Mouse (Mus musculus): ENCODE data around the gene Usp35. TPM values are rescaled to one million over a fixed set of nuclear protein-coding genes. Genes with fewer than 3 reads are reported as not detected.

The Usp35 gene
- polyA plus RNA-seq, 1 experiment, result 19.1 TPM

DNA sequence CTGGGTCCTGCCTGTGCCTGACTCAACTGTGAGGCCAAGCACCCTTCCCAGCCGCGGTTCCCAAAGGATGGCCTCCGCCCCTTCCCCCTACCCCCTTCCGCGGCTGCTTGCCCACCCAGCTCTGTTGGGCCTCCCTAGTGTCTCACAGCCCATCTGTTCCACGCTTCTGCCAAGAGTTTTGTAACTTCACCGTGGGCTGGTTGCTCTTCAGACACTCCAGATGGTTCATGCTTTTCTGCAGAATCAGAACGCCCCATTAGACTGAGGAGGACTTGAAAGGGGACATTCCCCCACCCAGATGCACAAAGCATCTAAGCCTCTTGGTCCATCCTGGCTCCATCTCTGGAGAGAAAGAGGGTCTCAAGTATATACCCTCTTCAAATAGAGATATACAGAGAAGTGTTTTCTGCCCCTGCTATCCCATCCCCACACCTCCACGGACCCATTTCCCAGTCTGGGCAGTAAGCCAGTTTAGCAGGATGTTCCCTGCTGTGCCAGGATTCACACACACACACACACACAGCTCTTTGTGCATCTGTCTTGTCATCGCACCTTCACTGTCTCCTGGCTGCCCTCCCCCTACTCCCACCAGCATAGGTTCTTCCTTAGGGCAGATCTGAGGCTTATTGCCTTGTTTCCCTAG lies 13.5 kb upstream of the Usp35 start:
- Histone ChIP-seq H3K4me1 (ENCODE audit: control insufficient read depth, insufficient read depth, low read length) (peaks cover 24% of the 10 kb centered on the region), H3K27ac (ENCODE audit: insufficient read depth, low read length) (no peak overlapping the region), H3K27me3 (ENCODE audit: control insufficient read depth, insufficient read depth, low read length) (no peaks in the 10 kb centered on the region), H3K4me3 (replicated peaks; ENCODE audit: insufficient read depth, low read depth, low read length) (no peak overlapping the region)
- WGBS, result 7% methylated on average over 10 of the region's 10 CpGs
- TF ChIP-seq CTCF (IDR thresholded peaks at IDR 0.05; ENCODE audit: borderline replicate concordance, insufficient read depth, low read depth, low read length) (no peak), POLR2A (IDR thresholded peaks at IDR 0.05; ENCODE audit: borderline replicate concordance, insufficient read depth, low read length) (no peak)
- peak; percentile 59 to 74 for DNase-seq

GRCm38 (mm10) chr7:97344655-97345054 lies 12.8 kb upstream of the Usp35 start:
- Histone ChIP-seq H3K27ac (ENCODE audit: insufficient read depth, low read length) (no peak overlapping the region), H3K4me1 (ENCODE audit: control insufficient read depth, insufficient read depth, low read length) (peaks cover 24% of the 10 kb centered on the region), H3K27me3 (ENCODE audit: control insufficient read depth, insufficient read depth, low read length) (no peaks in the 10 kb centered on the region), H3K4me3 (replicated peaks; ENCODE audit: insufficient read depth, low read depth, low read length) (no peak overlapping the region)
- TF ChIP-seq POLR2A (IDR thresholded peaks at IDR 0.05; ENCODE audit: borderline replicate concordance, insufficient read depth, low read length) (no peak), CTCF (IDR thresholded peaks at IDR 0.05; ENCODE audit: borderline replicate concordance, insufficient read depth, low read depth, low read length) (no peak)
- no peak for DNase-seq
- 79% methylated on average over 2 of the region's 2 CpGs for WGBS

- WGBS, result 70% methylated on average over 2 of the region's 2 CpGs
- Histone ChIP-seq H3K27ac (ENCODE audit: insufficient read depth, low read length) (no peak overlapping the region), H3K4me1 (ENCODE audit: control insufficient read depth, insufficient read depth, low read length) (peaks cover 30% of the 10 kb centered on the region), H3K4me3 (replicated peaks; ENCODE audit: insufficient read depth, low read depth, low read length) (no peak overlapping the region), H3K27me3 (ENCODE audit: control insufficient read depth, insufficient read depth, low read length) (no peaks in the 10 kb centered on the region)
- TF ChIP-seq POLR2A (IDR thresholded peaks at IDR 0.05; ENCODE audit: borderline replicate concordance, insufficient read depth, low read length), result no peak
- TF ChIP-seq CTCF (IDR thresholded peaks at IDR 0.05; ENCODE audit: borderline replicate concordance, insufficient read depth, low read depth, low read length), result no peak
- peak in 1 of 2 experiments; percentile 3 for DNase-seq
These were observed 11.1 kb upstream of the Usp35 start for GRCm38 (mm10) chr7:97342961-97343360.

DNA sequence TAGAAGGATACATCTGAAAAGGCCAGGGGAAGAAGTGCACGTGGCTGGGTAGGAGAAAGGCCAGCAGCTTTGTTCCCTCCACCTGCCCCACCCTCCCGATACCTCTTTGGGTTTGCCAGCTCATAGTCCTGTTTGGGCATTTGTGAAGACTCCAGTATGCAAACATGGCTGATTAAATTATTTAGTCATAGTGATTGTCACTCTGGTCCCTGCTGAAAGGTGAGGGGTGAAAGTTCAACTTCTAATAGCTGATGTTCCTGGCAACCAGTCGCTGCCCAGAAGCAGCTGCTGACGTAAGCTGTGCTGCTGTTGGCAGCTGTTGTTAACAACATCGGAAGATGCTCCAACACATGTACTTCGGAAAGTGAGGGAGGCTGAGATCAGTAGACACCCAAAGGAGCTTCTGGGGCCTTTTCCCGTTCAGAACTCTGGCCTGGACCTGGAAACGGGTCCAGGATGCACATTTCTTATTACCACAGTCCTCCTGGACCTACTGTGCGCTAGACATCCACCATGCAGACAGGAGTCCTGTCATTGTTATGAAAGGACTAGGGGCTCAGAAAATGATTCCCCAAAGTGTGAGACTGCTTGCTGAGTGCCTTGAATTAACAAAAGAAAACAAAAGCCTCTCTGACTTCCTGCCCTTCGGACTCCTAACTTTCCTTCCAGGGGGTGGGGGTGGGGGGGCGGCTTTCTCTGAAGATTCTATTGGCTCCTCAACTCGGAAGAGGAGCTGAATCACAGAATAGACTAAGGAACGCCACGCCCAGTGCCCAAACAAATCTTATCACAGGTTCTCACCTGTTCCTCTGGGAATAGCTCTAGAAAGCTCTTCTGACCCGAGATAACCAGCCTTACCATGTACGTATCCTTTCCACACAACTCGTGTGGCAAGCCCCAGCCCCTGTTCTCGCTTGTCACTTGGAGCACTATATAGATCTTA lies 9.4 kb upstream of the Usp35 start:
- Histone ChIP-seq H3K4me3 (replicated peaks; ENCODE audit: insufficient read depth, low read depth, low read length) (no peak overlapping the region), H3K4me1 (ENCODE audit: control insufficient read depth, insufficient read depth, low read length) (peaks cover 30% of the 10 kb centered on the region), H3K27me3 (ENCODE audit: control insufficient read depth, insufficient read depth, low read length) (no peaks in the 10 kb centered on the region), H3K27ac (ENCODE audit: insufficient read depth, low read length) (no peak overlapping the region)
- TF ChIP-seq CTCF (IDR thresholded peaks at IDR 0.05; ENCODE audit: borderline replicate concordance, insufficient read depth, low read depth, low read length) (no peak), POLR2A (IDR thresholded peaks at IDR 0.05; ENCODE audit: borderline replicate concordance, insufficient read depth, low read length) (no peak)
- DNase-seq, result peak in 1 of 2 experiments; percentile 1
- 79% methylated on average over 18 of the region's 18 CpGs for WGBS

DNA sequence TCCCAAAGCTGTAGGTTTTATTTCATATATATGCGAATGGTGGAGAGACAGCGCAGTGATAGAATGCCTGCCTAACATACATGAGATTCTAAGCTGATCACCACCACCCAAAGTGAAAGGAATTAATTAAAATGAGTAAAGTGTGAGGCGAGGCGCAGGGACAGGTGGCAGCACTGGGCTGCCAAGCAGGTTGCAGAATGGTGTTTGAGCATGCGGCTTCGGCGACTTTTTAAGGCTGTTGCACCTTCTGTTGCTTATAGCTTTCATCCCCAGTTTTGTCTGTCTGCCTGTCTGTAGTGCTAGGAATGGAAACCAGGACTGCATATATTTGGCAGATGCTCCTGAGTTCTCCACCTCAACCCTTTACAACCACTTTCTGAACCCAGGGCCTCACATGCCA lies 7.8 kb upstream of the Usp35 start:
- Histone ChIP-seq H3K27ac (ENCODE audit: insufficient read depth, low read length) (no peak overlapping the region), H3K27me3 (ENCODE audit: control insufficient read depth, insufficient read depth, low read length) (no peaks in the 10 kb centered on the region), H3K4me1 (ENCODE audit: control insufficient read depth, insufficient read depth, low read length) (peaks cover 16% of the 10 kb centered on the region; the same call in 1 of the 2 replicates), H3K4me3 (replicated peaks; ENCODE audit: insufficient read depth, low read depth, low read length) (no peak overlapping the region)
- 39% methylated on average over 7 of the region's 7 CpGs for WGBS
- peak in 1 of 2 experiments; percentile 49 for DNase-seq
- no peak for TF ChIP-seq POLR2A (IDR thresholded peaks at IDR 0.05; ENCODE audit: borderline replicate concordance, insufficient read depth, low read length)
- TF ChIP-seq CTCF (IDR thresholded peaks at IDR 0.05; ENCODE audit: borderline replicate concordance, insufficient read depth, low read depth, low read length), result peak; percentile 55; the same call in 1 of the 2 replicates

DNA sequence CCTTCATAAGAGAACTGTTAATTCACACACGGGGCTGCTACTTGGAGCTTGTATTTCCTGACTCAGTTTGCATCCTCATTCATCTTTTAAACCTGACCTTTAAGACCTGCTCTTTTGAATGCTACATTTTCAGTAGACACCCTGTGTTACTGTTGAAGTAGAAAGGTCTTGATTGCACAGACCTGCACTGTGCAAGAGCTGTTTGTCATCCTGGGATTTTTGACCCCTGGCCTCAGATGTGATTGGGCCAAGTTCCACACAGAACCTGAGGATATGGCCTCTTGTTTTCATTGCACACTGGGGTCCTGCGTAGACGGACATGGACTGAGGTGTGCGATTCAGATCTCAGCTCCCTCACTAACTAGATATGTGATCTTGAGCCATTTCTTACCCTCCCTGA lies 6.8 kb upstream of the Usp35 start:
- whole genome bisulfite sequencing, result 92% methylated on average over 4 of the region's 4 CpGs
- Histone ChIP-seq H3K4me1 (ENCODE audit: control insufficient read depth, insufficient read depth, low read length) (peaks cover 17% of the 10 kb centered on the region), H3K27ac (ENCODE audit: insufficient read depth, low read length) (no peak overlapping the region), H3K27me3 (ENCODE audit: control insufficient read depth, insufficient read depth, low read length) (no peaks in the 10 kb centered on the region), H3K4me3 (replicated peaks; ENCODE audit: insufficient read depth, low read depth, low read length) (no peak overlapping the region)
- DNase-seq, result no peak
- no peak for TF ChIP-seq CTCF (IDR thresholded peaks at IDR 0.05; ENCODE audit: borderline replicate concordance, insufficient read depth, low read depth, low read length)
- no peak for TF ChIP-seq POLR2A (IDR thresholded peaks at IDR 0.05; ENCODE audit: borderline replicate concordance, insufficient read depth, low read length)

DNA sequence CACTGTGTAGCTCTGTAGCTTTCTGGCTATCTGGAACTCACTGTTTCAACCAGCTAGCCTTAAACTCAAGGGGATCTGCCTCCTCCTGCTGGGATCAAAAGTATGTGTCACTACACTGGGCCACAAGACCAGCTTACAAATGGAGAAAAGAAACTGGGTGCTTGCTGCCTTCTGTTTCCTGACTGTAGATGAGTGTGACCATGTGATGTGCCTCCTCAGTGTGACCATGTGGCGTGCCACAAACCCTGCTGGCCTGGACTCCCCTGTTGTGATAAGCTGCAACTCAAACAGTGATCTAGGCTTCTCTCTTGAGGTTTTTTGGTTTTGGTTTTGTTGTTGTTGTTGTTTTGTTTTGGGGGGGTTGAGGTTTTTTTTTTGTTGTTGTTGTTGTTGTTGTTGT lies 4.9 kb upstream of the Usp35 start:
- no peak for TF ChIP-seq POLR2A (IDR thresholded peaks at IDR 0.05; ENCODE audit: borderline replicate concordance, insufficient read depth, low read length)
- no peak for TF ChIP-seq CTCF (IDR thresholded peaks at IDR 0.05; ENCODE audit: borderline replicate concordance, insufficient read depth, low read depth, low read length)
- WGBS, result 12% methylated on average over 1 of the region's 1 CpGs
- Histone ChIP-seq H3K27me3 (ENCODE audit: control insufficient read depth, insufficient read depth, low read length) (no peaks in the 10 kb centered on the region), H3K27ac (ENCODE audit: insufficient read depth, low read length) (no peak overlapping the region), H3K4me3 (replicated peaks; ENCODE audit: insufficient read depth, low read depth, low read length) (no peak overlapping the region), H3K4me1 (ENCODE audit: control insufficient read depth, insufficient read depth, low read length) (peaks cover 23% of the 10 kb centered on the region)
- DNase-seq, result peak in 1 of 2 experiments; percentile 47

Data from cerebellum, adult 2 months (tissue).